Mouse (Mus musculus): ENCODE data around the gene C1qtnf12. TPM values are rescaled to one million over a fixed set of nuclear protein-coding genes. Genes with fewer than 3 reads are reported as not detected.

Gene C1qtnf12
- total RNA-seq (2021): 10 to 100 TPM; 75.8 to 79.9 TPM
- long read RNA-seq, experiment 1, transcript C1qtnf12-201 (8 exons, 1,315 nt): major isoform, 67 of 90 reads
- long read RNA-seq, experiment 1, partial matches to known transcripts: 17 of 90 reads
- long read RNA-seq, experiment 1, other reads (novel, unspliced or antisense): 6 of 90 reads
- long read RNA-seq, experiment 2, transcript C1qtnf12-201 (8 exons, 1,315 nt): major isoform, 103 of 134 reads
- long read RNA-seq, experiment 2, partial matches to known transcripts: 17 of 134 reads
- long read RNA-seq, experiment 2, other reads (novel, unspliced or antisense): 14 of 134 reads

DNA sequence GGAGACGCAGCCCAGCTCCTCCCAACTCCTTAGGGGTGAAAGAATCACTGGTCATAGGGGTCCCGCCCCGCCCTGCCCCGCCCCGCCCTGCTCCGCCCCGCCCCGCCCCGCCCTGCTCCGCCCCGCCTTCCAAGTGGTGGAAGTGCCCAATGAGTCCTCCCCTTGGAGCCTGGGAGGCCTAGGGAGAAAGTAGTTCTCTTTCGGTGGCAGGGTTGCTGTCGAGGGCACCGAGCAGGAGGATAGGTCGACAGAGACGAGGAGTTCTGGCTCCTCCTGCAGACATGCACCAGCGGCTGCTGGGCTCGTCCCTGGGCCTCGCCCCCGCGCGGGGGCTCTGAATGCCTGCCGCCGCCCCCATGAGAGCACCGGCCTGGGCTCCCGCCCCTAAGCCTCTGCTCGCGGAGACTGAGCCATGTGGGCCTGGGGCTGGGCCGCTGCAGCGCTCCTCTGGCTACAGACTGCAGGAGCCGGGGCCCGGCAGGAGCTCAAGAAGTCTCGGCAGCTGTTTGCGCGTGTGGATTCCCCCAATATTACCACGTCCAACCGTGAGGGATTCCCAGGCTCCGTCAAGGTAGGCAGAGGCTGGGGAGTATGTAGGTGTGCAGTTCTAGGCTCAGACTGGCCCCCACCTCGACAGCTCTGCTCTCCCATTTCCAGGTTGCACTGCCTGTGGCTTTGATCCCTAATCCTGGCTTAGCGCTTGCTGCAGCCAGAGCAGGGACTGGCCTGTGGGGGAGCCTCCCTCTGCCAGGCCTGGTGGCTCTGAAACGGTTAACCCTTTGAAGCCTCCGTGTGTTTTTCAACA is at the start of gene C1qtnf12:
C1qtnf12 (plus strand) TSS at position 152 of the 805 bp plus-strand sequence.
- DNase-seq (ENCODE audit: low spot score in 2 of 2): peak in 1 of 2 experiments; percentile 28

DNA sequence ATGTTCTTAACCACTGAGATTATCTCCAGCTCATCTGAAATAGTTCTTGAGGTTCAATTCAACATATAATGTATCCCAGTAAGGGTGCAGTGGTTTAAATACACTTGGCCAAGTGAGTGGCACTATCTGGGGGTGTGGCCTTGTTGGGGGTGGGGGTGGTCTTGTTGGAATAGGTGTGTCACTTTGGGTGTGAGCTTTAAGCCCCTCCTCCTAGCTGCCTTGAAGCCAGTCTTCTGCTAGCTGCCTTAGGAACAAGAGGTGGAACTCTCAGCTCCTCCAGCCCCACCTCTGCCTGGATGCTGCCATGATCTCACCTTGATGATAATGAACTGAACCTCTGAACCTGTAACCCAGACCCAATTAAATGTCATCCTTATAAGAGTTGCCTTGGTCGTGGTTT is 30.1 kb upstream of the C1qtnf12 start:
- no peak for DNase-seq (ENCODE audit: low spot score in 2 of 2)

DNA sequence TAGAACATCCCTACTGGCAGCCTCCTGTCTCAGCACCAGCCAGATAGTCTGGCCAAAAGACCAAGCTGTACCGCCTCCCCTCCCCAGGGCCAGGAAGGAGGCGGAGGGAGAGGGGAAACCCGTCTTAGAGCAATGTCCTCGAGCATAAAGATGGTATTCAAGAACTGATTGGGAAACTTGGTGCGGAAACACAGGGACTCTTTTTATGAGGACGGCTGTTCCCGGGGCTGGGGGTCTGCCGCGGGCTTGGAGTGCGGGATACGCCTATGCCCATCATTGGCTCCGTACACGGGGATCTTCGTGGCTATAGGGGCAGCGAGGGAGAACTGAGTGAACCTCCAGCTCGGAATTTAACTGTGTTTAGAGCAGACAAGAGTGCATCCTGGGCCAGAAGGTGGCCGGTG is 19.1 kb upstream of the C1qtnf12 start:
- DNase-seq (ENCODE audit: low spot score in 2 of 2): peak in 1 of 2 experiments; percentile 21

DNA sequence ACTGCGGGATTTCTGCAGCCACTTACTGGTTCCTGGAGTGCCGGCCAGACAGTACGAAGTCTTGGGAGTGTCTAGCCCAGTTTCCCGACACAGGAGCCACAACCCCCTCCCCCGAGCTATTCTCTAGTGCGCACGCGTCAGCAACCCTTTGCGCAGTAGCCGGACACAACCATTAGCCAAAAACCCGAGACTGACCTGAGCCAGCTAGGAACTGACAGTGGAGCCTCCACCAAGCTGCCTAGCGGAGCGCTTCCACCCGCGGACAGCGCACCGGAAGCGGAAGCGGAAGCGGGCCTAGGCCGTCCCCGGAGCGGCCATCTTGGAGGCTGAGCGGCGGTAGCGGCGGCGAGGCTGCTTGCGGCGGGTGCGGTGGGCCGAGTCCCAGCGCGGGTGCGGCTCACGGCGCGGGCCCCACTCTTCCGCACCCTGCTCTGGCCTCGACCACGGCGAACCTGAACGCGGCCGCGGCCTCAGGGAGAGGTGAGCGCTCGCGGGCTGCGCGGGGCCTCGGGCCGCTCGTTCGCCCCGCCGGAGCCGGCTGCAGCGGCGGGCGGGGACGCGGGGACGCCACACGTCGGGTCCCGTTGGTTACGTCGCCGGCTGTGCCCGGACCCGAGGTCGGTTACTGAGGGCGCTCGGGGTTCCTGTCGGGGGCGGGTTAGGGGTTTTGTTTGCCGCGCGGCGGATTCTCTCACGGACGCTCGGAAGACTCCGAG is 18.4 kb upstream of the C1qtnf12 start, which contains the start of gene Ube2j2:
Ube2j2 (plus strand) TSS at position 298 of the 716 bp plus-strand sequence.
- DNase-seq (ENCODE audit: low spot score in 2 of 2): peak; percentile 93 to 96

DNA sequence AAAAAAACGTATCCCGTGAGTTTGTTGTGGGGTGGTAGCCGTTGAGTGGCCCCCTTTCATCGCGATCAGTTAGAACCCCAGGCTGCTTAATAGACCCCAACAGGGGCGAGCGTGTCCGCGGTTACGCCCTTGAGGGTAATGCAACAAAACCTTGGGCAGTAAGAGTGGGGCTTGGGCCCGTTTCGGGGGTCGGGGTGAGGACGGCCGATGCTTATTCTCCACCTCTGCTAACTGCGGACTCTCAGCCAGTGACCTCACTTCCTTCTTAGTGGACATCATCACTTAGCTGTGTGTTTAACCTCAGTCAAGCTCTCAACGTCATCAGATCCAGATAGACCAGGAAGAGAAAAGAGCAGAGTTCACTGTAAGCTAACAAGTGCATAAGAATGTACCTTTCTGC is 17.8 kb upstream of the C1qtnf12 start:
- peak in 1 of 2 experiments; percentile 8 for DNase-seq (ENCODE audit: low spot score in 2 of 2)

DNA sequence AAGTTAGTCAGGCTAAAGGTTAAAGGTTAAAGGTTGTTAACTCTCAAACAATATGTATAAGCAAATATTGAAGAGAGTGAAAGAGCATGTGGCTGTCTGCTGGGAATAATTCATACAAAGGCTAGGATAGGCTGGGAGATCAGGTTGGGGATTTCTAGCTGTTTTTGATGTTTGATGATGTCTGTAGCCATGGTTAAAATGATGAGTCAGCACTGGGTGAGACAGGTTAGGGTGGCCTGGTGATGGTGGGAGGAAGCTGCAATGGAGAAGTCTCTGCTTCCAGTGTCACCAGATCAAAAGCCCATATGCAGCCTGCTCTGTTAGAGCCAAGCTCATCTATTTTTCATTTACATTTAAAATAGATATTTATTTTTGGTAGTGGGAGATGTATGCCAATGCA is 15.0 kb upstream of the C1qtnf12 start:
- DNase-seq (ENCODE audit: low spot score in 2 of 2): no peak

DNA sequence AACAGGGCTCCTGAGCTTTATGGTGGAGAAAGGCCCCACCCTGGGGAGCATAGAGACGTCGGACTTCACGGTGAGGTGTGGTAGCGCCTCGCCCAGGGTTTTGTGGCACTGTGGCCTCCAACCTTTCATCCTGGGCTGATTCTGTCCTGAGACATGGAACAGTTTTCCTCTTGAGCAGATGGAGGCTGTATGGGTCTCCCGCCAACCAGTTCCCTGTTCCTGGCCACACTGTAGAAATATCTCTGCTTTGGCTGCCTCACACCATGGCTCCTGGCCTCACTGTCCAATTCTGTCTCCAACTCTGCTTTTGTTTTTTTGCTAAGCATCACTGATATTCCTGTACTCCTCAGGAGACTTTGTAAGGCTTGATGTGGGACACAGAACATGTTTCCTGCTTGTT is 6.6 kb upstream of the C1qtnf12 start:
- DNase-seq (ENCODE audit: low spot score in 2 of 2): no peak

DNA sequence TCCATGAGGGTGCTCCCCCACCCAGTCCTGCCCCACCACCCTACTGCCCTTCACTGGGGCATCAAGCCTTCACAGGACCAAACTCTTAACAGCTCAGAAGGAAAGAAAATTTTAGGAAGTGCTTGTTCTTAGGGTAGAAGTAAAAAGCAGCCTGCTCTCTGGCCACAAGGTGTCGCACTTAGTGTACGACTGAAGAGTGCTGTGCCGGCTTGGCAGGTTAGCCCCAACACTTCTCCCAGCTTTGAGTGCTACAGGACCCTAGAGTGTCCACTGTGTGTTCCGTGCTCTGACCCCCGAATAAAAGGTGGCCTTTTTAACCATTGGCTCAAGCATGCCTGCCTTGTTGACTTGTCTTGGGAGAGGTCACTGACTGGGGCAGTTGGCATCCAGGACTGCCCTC is 2.8 kb upstream of the C1qtnf12 start:
- peak; percentile 31 to 63 for DNase-seq (ENCODE audit: low spot score in 2 of 2)

DNA sequence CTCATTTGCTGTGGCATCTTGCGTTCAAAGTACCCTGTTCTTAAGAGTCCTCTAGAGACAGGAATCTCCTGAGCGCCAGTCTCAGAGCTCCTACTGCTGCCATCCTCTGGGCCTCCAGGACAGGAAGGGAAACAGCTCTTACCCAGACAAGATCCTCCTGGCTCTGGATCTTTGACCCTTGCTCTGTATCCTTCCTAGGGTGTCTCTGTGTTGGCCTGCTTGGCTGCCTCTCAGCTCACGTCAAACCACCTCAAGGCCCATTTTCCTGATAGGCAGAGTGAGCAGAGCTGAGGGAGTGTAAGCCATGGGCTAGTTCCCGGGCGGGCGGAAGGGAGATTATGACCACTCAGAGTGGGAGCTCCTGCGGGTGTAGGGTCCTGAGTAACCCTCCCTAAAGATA is 988 bp downstream of the C1qtnf12 start:
- no peak for DNase-seq (ENCODE audit: low spot score in 2 of 2)

DNA sequence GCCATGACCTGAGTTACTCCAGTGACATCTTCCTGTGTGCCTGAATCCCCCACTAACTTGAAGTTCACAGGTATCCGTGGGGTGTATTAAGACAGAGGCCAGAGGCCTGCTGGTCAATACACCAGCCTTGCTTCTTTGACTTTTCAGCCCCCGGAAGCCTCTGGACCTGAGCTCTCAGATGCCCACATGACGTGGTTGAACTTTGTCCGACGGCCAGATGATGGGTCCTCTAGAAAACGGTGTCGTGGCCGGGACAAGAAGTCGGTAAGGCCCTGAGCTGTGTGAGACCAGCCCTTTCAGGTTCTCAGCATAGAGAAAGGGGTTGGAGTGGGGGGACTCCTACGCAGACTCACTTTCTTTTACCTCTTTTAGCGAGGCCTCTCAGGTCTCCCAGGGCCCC is 2.3 kb downstream of the C1qtnf12 start:
- DNase-seq (ENCODE audit: low spot score in 2 of 2): no peak

DNA sequence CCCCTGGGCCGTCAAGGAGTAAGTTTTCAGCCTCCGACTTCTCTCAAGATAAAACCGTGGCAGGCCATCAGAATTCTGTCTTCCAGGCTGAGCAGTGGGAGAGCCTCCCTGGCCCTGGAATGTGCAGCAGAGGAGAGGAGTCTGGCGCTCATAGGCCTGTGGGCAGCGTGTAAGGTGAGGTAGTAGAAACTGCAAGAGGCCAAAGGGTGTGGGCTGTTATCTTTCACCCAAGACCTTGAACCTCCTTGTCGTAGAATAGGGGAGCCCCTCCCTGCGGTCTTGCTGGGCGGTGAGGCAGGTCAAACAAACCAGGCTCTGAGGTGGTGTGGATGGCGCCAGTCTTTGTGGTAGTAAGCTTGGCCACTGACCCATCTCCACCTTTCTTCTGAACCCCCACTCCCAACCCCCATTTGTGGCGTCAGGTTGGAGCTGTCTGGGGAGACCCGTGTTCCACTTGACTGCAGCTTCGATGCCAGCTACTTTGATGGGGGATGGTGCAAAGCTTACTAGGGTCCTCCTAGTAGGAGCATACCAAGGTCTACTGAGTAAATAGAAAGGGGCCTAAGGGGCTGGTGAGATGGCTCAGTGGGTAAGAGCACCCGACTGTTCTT is 7.0 kb downstream of the C1qtnf12 start:
- DNase-seq (ENCODE audit: low spot score in 2 of 2): no peak

DNA sequence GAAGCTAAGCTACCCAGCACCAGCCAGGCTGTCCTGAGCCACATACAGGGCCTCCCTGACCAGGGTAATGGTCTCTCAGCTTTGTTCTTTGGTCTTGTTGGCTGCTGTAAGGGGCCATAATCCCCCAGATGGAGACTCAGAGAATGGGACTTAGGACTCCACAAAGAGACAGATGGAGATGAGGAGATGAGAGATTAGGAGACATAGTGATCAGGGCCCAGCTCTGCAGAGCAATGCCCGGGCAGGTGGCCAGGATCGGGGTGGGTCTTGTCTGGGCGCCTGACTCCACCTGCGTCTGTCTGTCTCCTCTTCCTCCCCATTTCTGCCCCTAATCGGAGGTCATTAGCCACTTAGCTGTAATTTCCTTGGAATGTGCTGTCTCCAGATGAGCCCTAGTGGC is 8.2 kb downstream of the C1qtnf12 start:
- no peak for DNase-seq (ENCODE audit: low spot score in 2 of 2)

DNA sequence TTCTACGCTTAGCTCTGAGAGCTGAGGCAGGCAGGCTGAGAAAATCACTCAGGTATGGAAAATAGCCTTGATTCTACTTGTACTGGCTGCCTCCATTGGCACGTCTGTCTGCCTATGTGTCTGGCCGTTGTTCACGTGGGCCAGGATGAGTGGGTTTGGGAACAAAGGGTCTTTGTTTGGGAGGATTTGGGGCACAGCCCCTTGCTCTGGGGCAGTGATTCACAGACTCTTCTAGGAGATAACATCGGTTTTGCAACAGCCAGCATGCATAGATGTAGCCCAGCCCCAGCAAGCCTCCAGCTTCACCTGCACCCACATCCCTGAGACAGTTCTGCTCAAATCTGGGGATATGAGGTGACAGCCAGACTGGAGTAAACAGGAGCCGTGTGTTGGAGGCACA is 10.5 kb downstream of the C1qtnf12 start:
- no peak for DNase-seq (ENCODE audit: low spot score in 2 of 2)

DNA sequence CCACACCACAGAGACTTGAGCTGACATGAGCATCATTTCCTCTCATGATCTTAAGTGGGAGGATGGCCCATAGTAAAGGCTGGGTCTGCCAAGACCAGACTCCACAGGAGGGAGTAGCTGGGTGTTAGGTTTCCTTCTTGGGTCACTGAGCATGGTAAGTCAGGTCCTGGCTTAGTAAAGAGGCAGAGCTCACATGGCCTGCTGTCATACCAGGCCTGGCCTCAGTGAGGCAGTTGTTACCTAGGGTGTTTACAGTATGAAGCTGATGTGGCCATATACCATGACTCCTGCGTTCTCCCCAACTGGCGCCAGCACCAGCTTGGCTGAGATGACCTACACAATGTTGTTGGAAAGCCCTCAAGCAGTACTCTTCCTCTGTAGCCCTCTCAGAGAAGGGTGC is 11.1 kb downstream of the C1qtnf12 start:
- DNase-seq (ENCODE audit: low spot score in 2 of 2): no peak

DNA sequence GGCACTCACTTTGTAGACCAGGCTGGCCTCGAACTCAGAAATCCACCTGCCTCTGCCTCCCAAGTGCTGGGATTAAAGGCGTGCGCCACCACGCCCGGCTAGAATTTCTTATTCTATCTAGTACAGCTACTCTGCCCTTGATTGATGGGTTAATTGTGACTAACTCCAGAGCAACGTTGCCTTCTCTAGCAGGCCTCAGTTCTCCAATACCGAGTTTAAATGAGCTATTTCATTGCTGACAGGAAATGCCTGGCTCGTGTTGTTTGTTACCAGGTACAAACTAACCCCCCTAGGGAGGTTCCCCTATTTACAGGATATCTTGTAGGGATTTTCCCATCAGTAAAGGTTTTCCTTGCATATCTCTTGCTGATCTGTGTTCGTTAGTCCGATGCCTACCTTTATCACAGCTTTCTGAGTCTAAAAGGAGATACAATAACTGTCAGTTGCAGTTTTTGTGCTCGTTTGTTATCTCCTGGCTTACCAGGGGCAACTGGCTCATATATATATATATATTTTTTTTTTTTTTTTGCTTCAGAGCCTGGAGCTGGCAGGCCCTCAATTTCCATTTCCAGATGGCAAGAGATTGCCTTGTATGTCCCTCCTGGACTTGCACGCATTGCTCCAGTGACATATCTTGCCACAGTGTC is 19.4 kb downstream of the C1qtnf12 start:
- no peak for DNase-seq (ENCODE audit: low spot score in 2 of 2)

DNA sequence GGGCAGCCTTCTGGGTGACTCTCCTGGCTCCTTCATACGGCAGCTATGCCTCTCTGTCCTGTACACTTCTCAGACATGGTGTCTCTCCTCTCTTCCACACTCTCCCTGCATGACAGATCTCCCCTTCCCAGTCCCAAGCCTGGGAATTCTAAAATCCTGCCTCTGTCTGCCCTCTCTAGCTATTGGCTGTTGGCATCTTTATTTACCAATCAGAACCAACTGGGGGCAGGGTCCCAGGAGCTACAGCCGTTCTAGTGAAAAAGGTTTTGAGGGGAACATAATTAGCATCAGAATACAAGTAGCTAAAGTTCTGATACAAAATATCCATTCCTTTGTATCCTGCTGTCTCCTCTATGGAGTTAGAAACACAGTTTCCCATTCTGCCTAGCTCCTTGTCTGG is 21.7 kb downstream of the C1qtnf12 start:
- DNase-seq (ENCODE audit: low spot score in 2 of 2): no peak

DNA sequence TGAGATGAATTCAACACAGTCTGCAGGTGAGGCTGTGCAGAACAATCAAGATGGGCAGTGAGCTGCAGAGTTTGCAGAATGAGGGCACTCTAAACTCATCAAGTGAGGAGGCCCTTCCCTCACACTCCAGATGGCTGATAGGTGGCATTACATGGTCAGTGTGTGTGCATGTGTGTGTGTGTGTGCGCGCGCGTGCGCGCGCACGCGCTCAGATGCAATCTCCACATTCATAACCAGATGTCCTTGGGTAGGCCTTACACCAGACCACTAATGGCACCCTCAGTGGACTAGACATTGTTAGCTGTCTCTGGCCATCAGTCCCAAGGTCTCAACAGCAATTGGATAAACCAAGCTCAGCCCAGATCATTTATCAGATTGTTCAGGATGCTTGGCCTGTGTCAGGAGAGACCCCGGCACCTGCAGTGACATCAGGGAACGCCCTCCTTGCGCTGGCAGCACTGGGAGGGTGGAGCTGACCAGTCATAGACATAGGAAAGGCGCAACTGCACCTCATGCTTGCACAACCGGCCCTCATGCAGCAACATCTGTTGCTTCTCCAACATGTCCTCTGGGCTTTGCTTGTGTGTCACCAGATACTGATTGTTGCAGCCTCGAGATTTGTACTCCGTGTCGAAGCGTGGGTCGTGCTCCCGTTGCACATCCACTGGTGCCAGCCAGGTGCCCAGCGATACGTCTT is 29.2 kb downstream of the C1qtnf12 start:
- no peak for DNase-seq (ENCODE audit: low spot score in 2 of 2)

DNA sequence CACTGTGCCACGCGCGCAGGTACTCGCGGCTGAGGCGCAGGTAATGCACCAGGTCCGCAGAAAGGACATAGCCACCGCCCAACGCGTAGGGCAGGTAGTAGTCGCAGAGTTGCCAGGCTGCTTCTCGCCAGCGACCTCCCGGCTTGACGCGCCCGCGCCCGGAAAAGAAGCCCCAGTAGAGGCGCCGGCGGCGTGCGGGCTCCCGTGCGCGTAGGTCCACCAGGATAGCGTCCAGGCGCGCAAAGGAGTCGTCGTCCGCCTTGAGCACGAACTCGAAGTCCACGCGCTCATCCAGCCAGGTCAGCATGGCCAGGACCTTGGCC is 29.8 kb downstream of the C1qtnf12 start:
- peak in 1 of 2 experiments; percentile 19 for DNase-seq (ENCODE audit: low spot score in 2 of 2)

DNA sequence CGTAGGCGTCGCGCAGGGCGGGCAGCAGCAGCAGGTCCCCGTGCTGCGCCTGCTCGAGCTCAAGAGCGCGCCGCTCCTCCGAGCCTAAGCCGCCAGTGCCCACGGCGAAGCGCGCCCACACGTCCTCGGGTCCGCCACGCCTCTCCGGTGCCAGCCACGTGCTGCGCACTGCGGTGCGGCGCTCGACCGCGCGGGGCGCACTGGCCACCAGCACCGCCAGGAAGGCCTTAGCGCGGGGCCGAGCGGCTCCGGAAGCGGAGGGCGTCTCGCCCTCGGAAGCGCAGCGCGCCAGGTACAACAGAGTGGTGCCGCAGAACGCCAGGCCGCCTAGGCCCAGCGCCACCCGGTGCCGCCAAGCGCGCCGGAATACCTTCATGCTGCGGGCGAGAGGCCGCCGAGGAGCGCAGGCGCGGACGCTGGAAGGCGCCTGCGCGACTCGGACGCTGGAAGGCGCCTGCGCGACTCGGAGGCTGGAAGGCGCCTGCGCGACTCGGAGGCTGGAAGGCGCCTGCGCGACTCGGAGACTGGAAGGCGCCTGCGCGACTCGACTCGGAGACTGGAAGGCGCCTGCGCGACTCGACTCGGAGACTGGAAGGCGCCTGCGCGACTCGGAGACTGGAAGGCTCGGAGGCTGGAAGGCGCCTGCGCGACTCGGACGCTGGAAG is 30.3 kb downstream of the C1qtnf12 start, which contains the start of the genes B3galt6 and Sdf4:
B3galt6 (minus strand) TSS at position 409 of the 665 bp plus-strand sequence.
Sdf4 (plus strand) TSS at position 632 of the 665 bp plus-strand sequence.
- DNase-seq (ENCODE audit: low spot score in 2 of 2): peak; percentile 59 to 74
